Mouse (Mus musculus): ENCODE measurements around the gene Psors1c2.

The Psors1c2 gene

GRCm38 (mm10) chr17:35517526-35517925 is 15.5 kb upstream of the Psors1c2 start:
- DNase-seq (ENCODE audit: low read depth) = no peak

- no peak for DNase-seq (ENCODE audit: low read depth)
Observed at GRCm38 (mm10) chr17:35524354-35524753, 8.6 kb upstream of the Psors1c2 start.

- no peak for DNase-seq (ENCODE audit: low read depth)
Observed at GRCm38 (mm10) chr17:35526644-35527043, 6.4 kb upstream of the Psors1c2 start.

GRCm38 (mm10) chr17:35532360-35532759 is 641 bp upstream of the Psors1c2 start:
- DNase-seq (ENCODE audit: low read depth) = no peak

- peak; percentile 53 for DNase-seq (ENCODE audit: low read depth)
Observed at GRCm38 (mm10) chr17:35534343-35534742, 1.3 kb downstream of the Psors1c2 start.

- DNase-seq (ENCODE audit: low read depth) = no peak
Observed at GRCm38 (mm10) chr17:35537421-35537820, 4.4 kb downstream of the Psors1c2 start.

GRCm38 (mm10) chr17:35538476-35538875 is 5.5 kb downstream of the Psors1c2 start:
- DNase-seq (ENCODE audit: low read depth) = no peak

- DNase-seq (ENCODE audit: low read depth) = no peak
Observed at GRCm38 (mm10) chr17:35539540-35539939, 6.5 kb downstream of the Psors1c2 start.

- DNase-seq (ENCODE audit: low read depth) = no peak
Observed at GRCm38 (mm10) chr17:35542761-35543411, 9.9 kb downstream of the Psors1c2 start.

- DNase-seq (ENCODE audit: low read depth) = no peak
Observed at GRCm38 (mm10) chr17:35543412-35543861, 10.4 kb downstream of the Psors1c2 start.

- no peak for DNase-seq (ENCODE audit: low read depth)
Observed at GRCm38 (mm10) chr17:35544001-35544400, 11.0 kb downstream of the Psors1c2 start.

- DNase-seq (ENCODE audit: low read depth) = peak; percentile 39
Observed at GRCm38 (mm10) chr17:35544680-35545079, 11.7 kb downstream of the Psors1c2 start.

GRCm38 (mm10) chr17:35547465-35547864 is 14.5 kb downstream of the Psors1c2 start:
- DNase-seq (ENCODE audit: low read depth) = no peak

GRCm38 (mm10) chr17:35548636-35549035 is 15.6 kb downstream of the Psors1c2 start:
- DNase-seq (ENCODE audit: low read depth) = no peak

- DNase-seq (ENCODE audit: low read depth) = no peak
Observed at GRCm38 (mm10) chr17:35549437-35550142, 16.6 kb downstream of the Psors1c2 start.

GRCm38 (mm10) chr17:35550143-35550494 is 17.1 kb downstream of the Psors1c2 start:
- DNase-seq (ENCODE audit: low read depth) = no peak

- DNase-seq (ENCODE audit: low read depth) = no peak
Observed at GRCm38 (mm10) chr17:35550871-35551270, 17.9 kb downstream of the Psors1c2 start.

GRCm38 (mm10) chr17:35551881-35552414 is 18.9 kb downstream of the Psors1c2 start, which contains the start of gene Cdsn:
Gene Cdsn, plus strand, starts transcription at chr17:35552128.
- no peak for DNase-seq (ENCODE audit: low read depth)

- DNase-seq (ENCODE audit: low read depth) = no peak
Observed at GRCm38 (mm10) chr17:35554321-35554720, 21.3 kb downstream of the Psors1c2 start.

- DNase-seq (ENCODE audit: low read depth) = no peak
Observed at GRCm38 (mm10) chr17:35554761-35555397, 21.9 kb downstream of the Psors1c2 start.

GRCm38 (mm10) chr17:35556186-35556765 is 23.3 kb downstream of the Psors1c2 start:
- DNase-seq (ENCODE audit: low read depth) = no peak

- DNase-seq (ENCODE audit: low read depth) = no peak
Observed at GRCm38 (mm10) chr17:35556812-35557211, 23.8 kb downstream of the Psors1c2 start.

Measured in c-Kit-positive CD71-negative TER-119-negative erythroid progenitor cells, embryonic 14.5 days (primary cell).